Mouse (Mus musculus) intestine, embryonic 14.5 days (tissue): Measurements from ENCODE around the gene Shh. TPM values are rescaled to one million over a fixed set of nuclear protein-coding genes. Genes with fewer than 3 reads are reported as not detected.

Experiments used
- ATAC-seq: fragments of 200-750 bp; cut with Nextera tagmentation; replicated peaks from 2 replicates; pipeline ENCODE4 v1.8.0; 2017; ENCODE audit warnings: low read depth, moderate number of reproducible peaks, moderate TSS enrichment, moderate library complexity; ENCODE audit not compliant: low FRiP score, low TSS enrichment
- DNase-seq: peaks from one replicate; pipeline ENCODE4 v3.0.0-alpha.2; 2018; ENCODE audit warnings: low spot score
- H3K27ac ChIP-seq: fragments of 300-500 bp; sonication (generic); 2 replicates; pipeline ENCODE4 v1.5.1; 2014; ENCODE audit warnings: low read depth, mild to moderate bottlenecking, control low read depth
- H3K27me3 ChIP-seq: fragments of 300-500 bp; sonication (generic); replicated peaks from 2 replicates; pipeline ENCODE4 v1.6.1; 2014; ENCODE audit warnings: low read length, control low read depth; ENCODE audit not compliant: control insufficient read depth, insufficient read depth
- H3K36me3 ChIP-seq: fragments of 300-500 bp; sonication (generic); 2 replicates; pipeline ENCODE4 v1.6.1; 2014; ENCODE audit warnings: low read length, control low read depth; ENCODE audit not compliant: control insufficient read depth, insufficient read depth
- H3K4me1 ChIP-seq: fragments of 300-500 bp; sonication (generic); replicated peaks from 2 replicates; pipeline ENCODE4 v1.6.1; 2014; ENCODE audit warnings: low read length, control low read depth, mixed read lengths; ENCODE audit not compliant: control insufficient read depth, insufficient read depth
- H3K4me2 ChIP-seq: fragments of 300-500 bp; sonication (generic); 2 replicates; pipeline ENCODE4 v1.6.1; 2014; ENCODE audit warnings: low read length
- H3K4me3 ChIP-seq: fragments of 300-500 bp; sonication (generic); 2 replicates; pipeline ENCODE4 v1.5.1; 2014; ENCODE audit warnings: low read depth, low read length, control low read depth, mixed read lengths
- H3K9ac ChIP-seq: fragments of 300-500 bp; sonication (generic); 2 replicates; pipeline ENCODE4 v1.6.1; 2014; ENCODE audit warnings: mild to moderate bottlenecking, low read length
- H3K9me3 ChIP-seq: fragments of 300-500 bp; sonication (generic); 2 replicates; pipeline ENCODE4 v1.6.1; 2016; ENCODE audit warnings: low read length, control low read depth; ENCODE audit not compliant: control insufficient read depth
- WGBS: fragments of 180-500 bp; shearing (Covaris S2); extraction: QIAGEN DNeasy Blood & Tissue Kit; methylation state at CpG from one replicate; pipeline ENCODE4 v1.1.7; 2014; 5-methylcytosine and 5-hydroxymethylcytosine counted together
- polyA plus RNA-seq: library from polyadenylated mRNA; unstranded; fragments of >200 nt; fragmentation: Nextera tagmentation; extraction: Ambion mirVana; gene quantifications from 2 replicates; pipeline ENCODE4 v1.2.1, GENCODE M21; 2014

The Shh gene
- polyA plus RNA-seq: 7.8 and 8.9 TPM in 2 replicates

- Histone ChIP-seq H3K27me3 (peaks cover 74% of the 10 kb centered on the region), H3K36me3 (no peaks in the 10 kb centered on the region), H3K4me3 (peak within 1 kb of the TSS; percentile 45), H3K27ac (peak within 1 kb of the TSS; percentile 62), H3K9ac (peak within 1 kb of the TSS; percentile 56), H3K9me3 (no peaks in the 10 kb centered on the region), H3K4me2 (peak within 1 kb of the TSS; percentile 34), H3K4me1 (peaks cover 4% of the 10 kb centered on the region; the same call in 1 of the 2 replicates)
- ATAC-seq (no peak), DNase-seq (peak; percentile 75)
- 2% methylated on average over 28 of the region's 31 CpGs for WGBS
Measured at GRCm38 (mm10) chr5:28466760-28467306, at the start of gene Shh. Shh (minus strand) TSS chr5:28467256.

GRCm38 (mm10) chr5:28500792-28501439 is 33.9 kb upstream of the Shh start:
- ATAC-seq (peak; percentile 94), DNase-seq (peak; percentile 64)
- peak overlapping the region; percentile 17; the same call in 1 of the 2 replicates for H3K4me2 ChIP-seq
- H3K9ac ChIP-seq: no peak overlapping the region
- H3K4me3 ChIP-seq: no peak overlapping the region
- no peaks in the 10 kb centered on the region for H3K27me3 ChIP-seq
- H3K4me1 ChIP-seq: no peaks in the 10 kb centered on the region
- 45% methylated on average over 4 of the region's 4 CpGs for WGBS
- no peaks in the 10 kb centered on the region for H3K9me3 ChIP-seq
- peak overlapping the region; percentile 52 for H3K27ac ChIP-seq
- no peaks in the 10 kb centered on the region for H3K36me3 ChIP-seq

GRCm38 (mm10) chr5:28498846-28499245 is 31.8 kb upstream of the Shh start:
- DNase-seq (no peak), ATAC-seq (no peak)
- Histone ChIP-seq H3K9ac (no peak overlapping the region), H3K9me3 (no peaks in the 10 kb centered on the region), H3K4me3 (no peak overlapping the region), H3K27ac (no peak overlapping the region), H3K27me3 (no peaks in the 10 kb centered on the region), H3K4me1 (no peaks in the 10 kb centered on the region), H3K4me2 (no peak overlapping the region), H3K36me3 (no peaks in the 10 kb centered on the region)
- WGBS: 95% methylated on average over 4 of the region's 4 CpGs

GRCm38 (mm10) chr5:28495712-28496650 is 28.9 kb upstream of the Shh start:
- H3K9ac ChIP-seq: no peak overlapping the region
- DNase-seq: peak; percentile 54
- ATAC-seq: no peak; the same call in 1 of the 2 replicates
- no peaks in the 10 kb centered on the region for H3K27me3 ChIP-seq
- no peaks in the 10 kb centered on the region for H3K36me3 ChIP-seq
- H3K9me3 ChIP-seq: no peaks in the 10 kb centered on the region
- H3K4me1 ChIP-seq: no peaks in the 10 kb centered on the region
- H3K27ac ChIP-seq: no peak overlapping the region
- no peak overlapping the region for H3K4me2 ChIP-seq
- H3K4me3 ChIP-seq: no peak overlapping the region
- 80% methylated on average over 3 of the region's 3 CpGs for whole genome bisulfite sequencing

- peak; percentile 41 for DNase-seq
- Histone ChIP-seq H3K9ac (no peak overlapping the region), H3K27me3 (no peaks in the 10 kb centered on the region), H3K27ac (no peak overlapping the region), H3K4me1 (no peaks in the 10 kb centered on the region), H3K4me3 (no peak overlapping the region), H3K4me2 (no peak overlapping the region), H3K36me3 (no peaks in the 10 kb centered on the region), H3K9me3 (no peaks in the 10 kb centered on the region)
- ATAC-seq: no peak
- 70% methylated on average over 3 of the region's 3 CpGs for whole genome bisulfite sequencing
Measured at GRCm38 (mm10) chr5:28493550-28493949, 26.5 kb upstream of the Shh start.

- no peaks in the 10 kb centered on the region for H3K9me3 ChIP-seq
- DNase-seq (no peak), ATAC-seq (no peak)
- no peak overlapping the region for H3K27ac ChIP-seq
- H3K9ac ChIP-seq: no peak overlapping the region
- H3K4me1 ChIP-seq: no peaks in the 10 kb centered on the region
- WGBS: 82% methylated on average over 3 of the region's 3 CpGs
- no peaks in the 10 kb centered on the region for H3K27me3 ChIP-seq
- H3K4me3 ChIP-seq: no peak overlapping the region
- H3K36me3 ChIP-seq: no peaks in the 10 kb centered on the region
- no peak overlapping the region for H3K4me2 ChIP-seq
Measured at GRCm38 (mm10) chr5:28482991-28483390, 15.9 kb upstream of the Shh start.

GRCm38 (mm10) chr5:28481730-28482129 is 14.7 kb upstream of the Shh start:
- WGBS: 70% methylated on average over 2 of the region's 2 CpGs
- H3K27me3 ChIP-seq: no peaks in the 10 kb centered on the region
- H3K36me3 ChIP-seq: no peaks in the 10 kb centered on the region
- H3K9me3 ChIP-seq: no peaks in the 10 kb centered on the region
- H3K4me1 ChIP-seq: no peaks in the 10 kb centered on the region
- DNase-seq (no peak), ATAC-seq (no peak)
- H3K9ac ChIP-seq: no peak overlapping the region
- no peak overlapping the region for H3K4me2 ChIP-seq
- H3K4me3 ChIP-seq: no peak overlapping the region
- no peak overlapping the region for H3K27ac ChIP-seq

GRCm38 (mm10) chr5:28476389-28477379 is 9.6 kb upstream of the Shh start:
- Histone ChIP-seq H3K36me3 (no peaks in the 10 kb centered on the region), H3K27ac (no peak overlapping the region), H3K27me3 (no peaks in the 10 kb centered on the region), H3K9ac (no peak overlapping the region), H3K4me1 (no peaks in the 10 kb centered on the region), H3K4me2 (no peak overlapping the region), H3K4me3 (no peak overlapping the region), H3K9me3 (no peaks in the 10 kb centered on the region)
- DNase-seq: no peak
- 55% methylated on average over 10 of the region's 10 CpGs for WGBS
- ATAC-seq: no peak
